Mouse (Mus musculus): ENCODE results near the gene Erg28. TPM values are rescaled to one million over a fixed set of nuclear protein-coding genes. Genes with fewer than 3 reads are reported as not detected.
A peak's percentile ranks its signal among the peaks of the same experiment; 100 is the strongest.

Erg28 gene
- polyA plus RNA-seq, 1 experiment from 2014 or later, result 138 TPM

GRCm38 (mm10) chr12:85809726-85810125, 14.6 kb downstream of the Erg28 start:
- Histone ChIP-seq H3K9me3 (ENCODE audit: control insufficient read depth, low read length) (no peaks in the 10 kb centered on the region), H3K27me3 (replicated peaks; ENCODE audit: control insufficient read depth, insufficient read depth, low read length) (no peaks in the 10 kb centered on the region), H3K9ac (ENCODE audit: low read depth, low read length) (no peak overlapping the region), H3K4me1 (replicated peaks; ENCODE audit: control insufficient read depth, insufficient read depth, low read length) (no peaks in the 10 kb centered on the region; the same call in none of the 2 replicates), H3K4me2 (no peak overlapping the region), H3K4me3 (ENCODE audit: low read depth, low read length) (no peak overlapping the region), H3K27ac (ENCODE audit: low read depth, low read length) (no peak overlapping the region), H3K36me3 (ENCODE audit: control insufficient read depth, insufficient read depth, low read length) (peaks cover 11% of the 10 kb centered on the region; the same call in 1 of the 2 replicates)
- WGBS, result 43% methylated on average over 6 of the region's 6 CpGs
- ATAC-seq (replicated peaks; ENCODE audit: low FRiP score) (no peak), DNase-seq (ENCODE audit: low spot score) (no peak)

GRCm38 (mm10) chr12:85800031-85800430, 24.3 kb downstream of the Erg28 start:
- H3K9me3 ChIP-seq (ENCODE audit: control insufficient read depth, low read length), result no peaks in the 10 kb centered on the region
- no peaks in the 10 kb centered on the region for H3K27me3 ChIP-seq (replicated peaks; ENCODE audit: control insufficient read depth, insufficient read depth, low read length)
- no peaks in the 10 kb centered on the region for H3K36me3 ChIP-seq (ENCODE audit: control insufficient read depth, insufficient read depth, low read length)
- DNase-seq (ENCODE audit: low spot score) (no peak), ATAC-seq (replicated peaks; ENCODE audit: low FRiP score) (no peak)
- no peak overlapping the region for H3K4me2 ChIP-seq
- H3K4me3 ChIP-seq (ENCODE audit: low read depth, low read length), result no peak overlapping the region
- 68% methylated on average over 9 of the region's 9 CpGs for WGBS
- H3K9ac ChIP-seq (ENCODE audit: low read depth, low read length), result no peak overlapping the region
- no peak overlapping the region for H3K27ac ChIP-seq (ENCODE audit: low read depth, low read length)
- H3K4me1 ChIP-seq (replicated peaks; ENCODE audit: control insufficient read depth, insufficient read depth, low read length), result no peaks in the 10 kb centered on the region

- Histone ChIP-seq H3K27me3 (replicated peaks; ENCODE audit: control insufficient read depth, insufficient read depth, low read length) (no peaks in the 10 kb centered on the region), H3K27ac (ENCODE audit: low read depth, low read length) (no peak overlapping the region)
Measured at GRCm38 (mm10) chr12:85795551-85795950, 28.8 kb downstream of the Erg28 start.

GRCm38 (mm10) chr12:85794094-85794493, 30.3 kb downstream of the Erg28 start:
- DNase-seq (ENCODE audit: low spot score), result no peak
- H3K9ac ChIP-seq (ENCODE audit: low read depth, low read length), result no peak overlapping the region
- no peak overlapping the region for H3K27ac ChIP-seq (ENCODE audit: low read depth, low read length)

More at GRCm38 (mm10) chr12:85795551-85795950, 28.8 kb downstream of the Erg28 start:
- WGBS, result 65% methylated on average over 1 of the region's 1 CpGs
- no peaks in the 10 kb centered on the region for H3K36me3 ChIP-seq (ENCODE audit: control insufficient read depth, insufficient read depth, low read length)
- H3K4me2 ChIP-seq, result no peak overlapping the region
- H3K4me3 ChIP-seq (ENCODE audit: low read depth, low read length), result no peak overlapping the region
- ATAC-seq (replicated peaks; ENCODE audit: low FRiP score), result no peak
- no peaks in the 10 kb centered on the region for H3K9me3 ChIP-seq (ENCODE audit: control insufficient read depth, low read length)
- no peaks in the 10 kb centered on the region for H3K4me1 ChIP-seq (replicated peaks; ENCODE audit: control insufficient read depth, insufficient read depth, low read length)
- H3K9ac ChIP-seq (ENCODE audit: low read depth, low read length), result no peak overlapping the region
- DNase-seq (ENCODE audit: low spot score), result no peak

GRCm38 (mm10) chr12:85792821-85793346, 31.5 kb downstream of the Erg28 start:
- WGBS, result 62% methylated on average over 6 of the region's 6 CpGs
- Histone ChIP-seq H3K9me3 (ENCODE audit: control insufficient read depth, low read length) (no peaks in the 10 kb centered on the region), H3K4me1 (replicated peaks; ENCODE audit: control insufficient read depth, insufficient read depth, low read length) (no peaks in the 10 kb centered on the region), H3K4me3 (ENCODE audit: low read depth, low read length) (no peak overlapping the region), H3K4me2 (no peak overlapping the region), H3K27ac (ENCODE audit: low read depth, low read length) (no peak overlapping the region), H3K27me3 (replicated peaks; ENCODE audit: control insufficient read depth, insufficient read depth, low read length) (no peaks in the 10 kb centered on the region), H3K36me3 (ENCODE audit: control insufficient read depth, insufficient read depth, low read length) (no peaks in the 10 kb centered on the region), H3K9ac (ENCODE audit: low read depth, low read length) (no peak overlapping the region)
- no peak for ATAC-seq (replicated peaks; ENCODE audit: low FRiP score)
- no peak for DNase-seq (ENCODE audit: low spot score)

More at GRCm38 (mm10) chr12:85794094-85794493, 30.3 kb downstream of the Erg28 start:
- no peak for ATAC-seq (replicated peaks; ENCODE audit: low FRiP score)
- Histone ChIP-seq H3K27me3 (replicated peaks; ENCODE audit: control insufficient read depth, insufficient read depth, low read length) (no peaks in the 10 kb centered on the region), H3K9me3 (ENCODE audit: control insufficient read depth, low read length) (no peaks in the 10 kb centered on the region), H3K4me2 (no peak overlapping the region), H3K4me3 (ENCODE audit: low read depth, low read length) (no peak overlapping the region), H3K4me1 (replicated peaks; ENCODE audit: control insufficient read depth, insufficient read depth, low read length) (no peaks in the 10 kb centered on the region), H3K36me3 (ENCODE audit: control insufficient read depth, insufficient read depth, low read length) (no peaks in the 10 kb centered on the region)
- 74% methylated on average over 2 of the region's 2 CpGs for WGBS

GRCm38 (mm10) chr12:85792158-85792557, 32.2 kb downstream of the Erg28 start:
- H3K27me3 ChIP-seq (replicated peaks; ENCODE audit: control insufficient read depth, insufficient read depth, low read length), result no peaks in the 10 kb centered on the region
- H3K27ac ChIP-seq (ENCODE audit: low read depth, low read length), result no peak overlapping the region
- no peak overlapping the region for H3K4me2 ChIP-seq
- no peak overlapping the region for H3K4me3 ChIP-seq (ENCODE audit: low read depth, low read length)
- H3K9ac ChIP-seq (ENCODE audit: low read depth, low read length), result no peak overlapping the region
- H3K36me3 ChIP-seq (ENCODE audit: control insufficient read depth, insufficient read depth, low read length), result no peaks in the 10 kb centered on the region
- H3K9me3 ChIP-seq (ENCODE audit: control insufficient read depth, low read length), result no peaks in the 10 kb centered on the region
- H3K4me1 ChIP-seq (replicated peaks; ENCODE audit: control insufficient read depth, insufficient read depth, low read length), result no peaks in the 10 kb centered on the region
- 84% methylated on average over 4 of the region's 4 CpGs for WGBS
- ATAC-seq (replicated peaks; ENCODE audit: low FRiP score) (no peak), DNase-seq (ENCODE audit: low spot score) (no peak)

- H3K27me3 ChIP-seq (replicated peaks; ENCODE audit: control insufficient read depth, insufficient read depth, low read length), result no peaks in the 10 kb centered on the region
- H3K9me3 ChIP-seq (ENCODE audit: control insufficient read depth, low read length), result no peaks in the 10 kb centered on the region
- ATAC-seq (replicated peaks; ENCODE audit: low FRiP score) (0 out of 2 replicates have a peak, but pooled peaks have one; percentile 26), DNase-seq (ENCODE audit: low spot score) (no peak)
- H3K36me3 ChIP-seq (ENCODE audit: control insufficient read depth, insufficient read depth, low read length), result no peaks in the 10 kb centered on the region
- H3K4me2 ChIP-seq, result no peak overlapping the region
- no peaks in the 10 kb centered on the region for H3K4me1 ChIP-seq (replicated peaks; ENCODE audit: control insufficient read depth, insufficient read depth, low read length)
- H3K27ac ChIP-seq (ENCODE audit: low read depth, low read length), result no peak overlapping the region
- no peak overlapping the region for H3K4me3 ChIP-seq (ENCODE audit: low read depth, low read length)
- no peak overlapping the region for H3K9ac ChIP-seq (ENCODE audit: low read depth, low read length)
- 65% methylated on average over 19 of the region's 19 CpGs for WGBS
Measured at GRCm38 (mm10) chr12:85784916-85785815, 39.2 kb downstream of the Erg28 start.

- Histone ChIP-seq H3K36me3 (ENCODE audit: control insufficient read depth, insufficient read depth, low read length) (no peaks in the 10 kb centered on the region), H3K4me3 (ENCODE audit: low read depth, low read length) (no peak overlapping the region), H3K9ac (ENCODE audit: low read depth, low read length) (no peak overlapping the region), H3K27ac (ENCODE audit: low read depth, low read length) (no peak overlapping the region), H3K9me3 (ENCODE audit: control insufficient read depth, low read length) (no peaks in the 10 kb centered on the region), H3K4me2 (no peak overlapping the region), H3K4me1 (replicated peaks; ENCODE audit: control insufficient read depth, insufficient read depth, low read length) (no peaks in the 10 kb centered on the region), H3K27me3 (replicated peaks; ENCODE audit: control insufficient read depth, insufficient read depth, low read length) (no peaks in the 10 kb centered on the region)
- no peak for ATAC-seq (replicated peaks; ENCODE audit: low FRiP score)
- DNase-seq (ENCODE audit: low spot score), result no peak
- WGBS, result 77% methylated on average over 3 of the region's 3 CpGs
Measured at GRCm38 (mm10) chr12:85781606-85782005, 42.7 kb downstream of the Erg28 start.
